Mouse (Mus musculus): ENCODE results near the gene Nkapd1.
"Not testable (repeated sequence)": the region's sequence is repeated elsewhere in the genome, so short reads cannot be mapped to it uniquely, and the experiment has no call there.

Gene Nkapd1

DNA sequence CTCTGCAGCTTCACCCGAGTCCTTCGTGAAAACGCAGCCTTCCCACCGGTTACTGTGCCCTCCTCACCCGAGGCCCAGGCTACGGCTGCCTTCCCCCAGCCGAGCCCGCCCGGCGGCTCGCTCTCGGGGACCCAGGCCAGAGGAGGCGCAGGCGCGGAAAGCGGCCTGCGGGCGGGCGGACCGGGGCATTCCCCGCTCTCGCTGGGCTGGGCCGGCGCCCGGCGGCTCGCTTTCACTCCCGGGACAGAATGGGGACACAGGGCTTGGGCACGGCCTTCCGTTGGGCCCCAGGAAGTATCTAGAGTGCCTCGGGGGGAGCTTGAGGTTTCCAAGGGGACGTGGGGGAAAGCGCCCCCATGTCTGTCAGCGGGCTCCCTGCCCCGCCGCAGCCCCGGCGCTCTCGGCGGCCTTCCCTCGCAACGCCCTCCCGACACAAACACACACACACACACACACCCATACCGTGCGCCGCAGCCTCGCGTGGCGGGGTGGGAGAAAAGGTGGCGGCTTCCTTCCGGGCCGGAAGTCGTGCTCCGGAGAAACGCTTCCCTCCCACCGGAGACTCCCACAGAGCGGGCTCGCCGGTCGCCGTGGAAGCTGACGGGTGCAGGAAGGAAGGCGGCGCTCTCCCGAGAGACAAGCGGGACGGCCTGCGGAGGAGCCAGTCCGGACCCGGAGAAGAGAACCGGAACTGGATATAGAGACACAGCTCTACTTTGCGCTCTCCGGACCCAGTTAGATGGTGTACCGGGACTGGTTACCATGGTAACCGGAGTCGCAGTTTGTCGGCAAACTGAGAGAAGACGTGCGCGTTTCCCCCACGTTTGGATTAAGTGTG, at the start of gene Nkapd1, which contains the start of gene Pih1d2:
TSS of gene Nkapd1 (minus strand) at position 699 of the 838 bp plus-strand sequence.
TSS of gene Pih1d2 (plus strand) at position 556 of the 838 bp plus-strand sequence.
- CTCF ChIA-PET: interaction anchor here in 2 of 4 experiments (0.5 to 1.0 kb wide), 4 partner anchors 30 to 306 kb away, joined by 3 to 5 read pairs (median 4); partner anchors contain the start of gene Pts (in 1 of the 2)
- POLR2A ChIA-PET: interaction anchor here (0.6 to 2.8 kb wide), 34 partner anchors 9 to 1487 kb away, joined by 3 to 26 read pairs (median 4); partner anchors contain the start of genes Sdhd (in 4 of the 4), Timm8b (in 4 of the 4), Dlat (in 2 of the 4) and Dixdc1 (in 1 of the 4)

- CTCF ChIA-PET: no interaction called here
- POLR2A ChIA-PET: interaction anchor here in 1 of 4 experiments (1.0 kb wide), 1 partner anchor 19 kb away, joined by 3 read pairs; no protein-coding TSS in a partner anchor
Measured at GRCm38 (mm10) chr9:50666442-50666841, 49.2 kb upstream of the Nkapd1 start.

GRCm38 (mm10) chr9:50664826-50665225, 47.6 kb upstream of the Nkapd1 start:
- CTCF ChIA-PET: interaction anchor here in 1 of 4 experiments (0.6 kb wide), 1 partner anchor 72 kb away, joined by 7 read pairs; no protein-coding TSS in a partner anchor
- POLR2A ChIA-PET: interaction anchor here in 1 of 4 experiments (0.6 to 1.1 kb wide), 2 partner anchors 10 to 30 kb away, joined by 3 to 10 read pairs; no protein-coding TSS in a partner anchor

DNA sequence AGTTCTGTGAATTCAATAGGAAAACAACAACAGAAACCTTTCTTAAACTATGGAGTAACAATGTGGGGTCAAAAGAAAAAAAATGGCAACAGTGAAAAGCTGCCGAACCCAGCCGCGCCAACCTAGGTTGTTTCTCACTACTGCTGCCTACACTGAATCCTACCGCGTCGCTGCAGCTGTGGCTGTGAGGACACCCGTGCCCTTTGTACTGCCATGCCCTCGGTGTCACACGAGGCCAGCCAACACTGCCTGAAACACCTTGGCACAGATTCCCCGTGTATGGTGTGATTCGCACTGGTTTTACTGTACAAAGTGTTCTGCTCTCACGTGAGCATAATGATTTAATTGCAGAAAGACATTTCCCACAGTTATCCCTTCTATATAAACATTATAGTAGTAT, 43.2 kb upstream of the Nkapd1 start:
- ChIA-PET CTCF (interaction anchor here in 3 of 4 experiments (0.6 to 0.7 kb wide), 5 partner anchors 12 to 489 kb away, joined by 3 to 6 read pairs (median 3); partner anchors contain the start of genes Sdhd (in 1 of the 3) and Timm8b (in 1 of the 3)), POLR2A (interaction anchor here in 3 of 4 experiments (0.6 to 4.2 kb wide), 8 partner anchors 15 to 107 kb away, joined by 3 to 20 read pairs (median 4); partner anchors contain the start of genes Fdxacb1 (in 2 of the 3), Sdhd (in 2 of the 3), Timm8b (in 2 of the 3) and Dixdc1 (in 1 of the 3))

- ChIA-PET CTCF (interaction anchor here in 1 of 4 experiments (1.2 to 1.3 kb wide), 3 partner anchors 11 to 108 kb away, joined by 3 to 6 read pairs (median 4); partner anchors contain the start of gene Fdxacb1), POLR2A (interaction anchor here in 3 of 4 experiments (0.5 to 4.2 kb wide), 21 partner anchors 9 to 208 kb away, joined by 3 to 20 read pairs (median 4); partner anchors contain the start of genes Fdxacb1 (in 2 of the 3), Sdhd (in 2 of the 3), Timm8b (in 2 of the 3) and 2310030G06Rik (in 1 of the 3))
Measured at GRCm38 (mm10) chr9:50659392-50660217, 42.3 kb upstream of the Nkapd1 start, which contains the start of gene Dlat. Dlat (minus strand) TSS chr9:50659780.

GRCm38 (mm10) chr9:50658941-50659388, 41.7 kb upstream of the Nkapd1 start:
- CTCF ChIA-PET: interaction anchor here in 2 of 4 experiments (0.6 to 1.3 kb wide), 5 partner anchors 8 to 131 kb away, joined by 3 to 6 read pairs (median 4); partner anchors contain the start of genes Fdxacb1 (in 1 of the 2) and Pts (in 1 of the 2)
- POLR2A ChIA-PET: interaction anchor here in 3 of 4 experiments (0.7 to 4.2 kb wide), 17 partner anchors 9 to 207 kb away, joined by 3 to 20 read pairs (median 4); partner anchors contain the start of genes Sdhd (in 3 of the 3), Timm8b (in 3 of the 3), Nkapd1 (in 2 of the 3) and Pih1d2 (in 2 of the 3)

DNA sequence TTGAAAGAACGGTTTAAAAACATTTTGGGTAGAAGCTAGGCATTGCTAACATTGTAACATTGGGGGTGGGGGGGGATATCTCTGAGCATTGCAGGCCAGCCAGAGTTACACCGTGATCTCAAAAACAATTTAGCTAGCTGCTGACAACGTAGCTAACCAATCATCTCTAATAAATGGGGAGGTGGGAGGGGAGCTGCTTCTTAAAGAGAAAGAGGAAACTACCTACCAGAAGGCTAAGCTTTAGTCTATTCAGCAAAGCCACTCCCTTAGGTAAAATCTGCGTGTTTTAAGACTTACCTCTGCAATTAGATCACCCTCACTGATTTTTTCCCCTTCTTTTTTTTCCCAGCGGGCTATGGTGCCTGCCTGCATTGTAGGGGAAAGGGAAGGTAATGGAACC, 41.1 kb upstream of the Nkapd1 start:
- POLR2A ChIA-PET: interaction anchor here in 3 of 4 experiments (0.6 to 4.2 kb wide), 16 partner anchors 8 to 207 kb away, joined by 3 to 20 read pairs (median 4); partner anchors contain the start of genes Nkapd1 (in 2 of the 3), Pih1d2 (in 2 of the 3), Sdhd (in 2 of the 3) and Timm8b (in 2 of the 3)
- CTCF ChIA-PET: interaction anchor here in 2 of 4 experiments (0.6 to 1.3 kb wide), 5 partner anchors 7 to 130 kb away, joined by 3 to 6 read pairs (median 4); partner anchors contain the start of genes Fdxacb1 (in 1 of the 2) and Pts (in 1 of the 2)

GRCm38 (mm10) chr9:50650503-50650902, 33.2 kb upstream of the Nkapd1 start:
- ChIA-PET POLR2A (interaction anchor here in 3 of 4 experiments (0.6 to 4.7 kb wide), 5 partner anchors 8 to 46 kb away, joined by 3 to 19 read pairs (median 3); partner anchors contain the start of genes Dlat (in 2 of the 3), Nkapd1 (in 1 of the 3) and Pih1d2 (in 1 of the 3)), CTCF (interaction anchor here in 2 of 4 experiments (0.7 to 0.8 kb wide), 2 partner anchors 54 to 117 kb away, joined by 3 to 4 read pairs; partner anchors contain the start of gene Fdxacb1 (in 1 of the 2))

DNA sequence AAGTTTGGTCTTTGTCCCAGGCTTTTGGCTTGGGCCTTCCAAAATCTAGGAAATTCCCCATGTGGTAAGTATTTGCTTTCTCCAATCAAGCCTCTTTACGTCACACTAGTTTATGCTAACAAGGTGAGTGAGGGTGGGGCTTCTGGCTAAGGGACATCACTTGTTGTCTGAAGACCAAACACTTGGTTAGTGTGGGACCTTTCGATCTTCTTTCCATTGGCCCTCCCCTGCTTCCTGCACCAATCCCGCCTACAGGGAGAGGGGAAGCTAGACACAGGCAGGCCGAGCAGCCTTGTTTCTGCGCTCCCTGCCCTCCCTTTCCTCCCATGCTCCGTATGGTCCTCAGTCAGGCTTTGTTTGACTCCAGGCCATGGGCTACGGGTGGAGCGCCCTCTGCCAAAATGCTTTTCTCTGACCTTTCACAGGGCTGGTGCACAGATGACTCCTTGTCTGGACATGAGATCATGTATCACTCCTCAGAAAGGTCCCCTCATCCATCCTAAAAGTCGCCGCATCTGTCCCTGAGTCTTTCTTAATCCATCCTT, 29.6 kb upstream of the Nkapd1 start:
- CTCF ChIA-PET: interaction anchor here in 2 of 4 experiments (0.5 to 1.3 kb wide), 5 partner anchors 30 to 1428 kb away, joined by 3 to 4 read pairs (median 3); partner anchors contain the start of genes Nkapd1 (in 1 of the 2), Pih1d2 (in 1 of the 2) and Pts (in 1 of the 2)
- POLR2A ChIA-PET: interaction anchor here (0.6 to 4.7 kb wide), 15 partner anchors 12 to 210 kb away, joined by 3 to 19 read pairs (median 3); partner anchors contain the start of genes Sdhd (in 3 of the 4), Timm8b (in 3 of the 4), Dlat (in 2 of the 4) and 2310030G06Rik (in 1 of the 4)

DNA sequence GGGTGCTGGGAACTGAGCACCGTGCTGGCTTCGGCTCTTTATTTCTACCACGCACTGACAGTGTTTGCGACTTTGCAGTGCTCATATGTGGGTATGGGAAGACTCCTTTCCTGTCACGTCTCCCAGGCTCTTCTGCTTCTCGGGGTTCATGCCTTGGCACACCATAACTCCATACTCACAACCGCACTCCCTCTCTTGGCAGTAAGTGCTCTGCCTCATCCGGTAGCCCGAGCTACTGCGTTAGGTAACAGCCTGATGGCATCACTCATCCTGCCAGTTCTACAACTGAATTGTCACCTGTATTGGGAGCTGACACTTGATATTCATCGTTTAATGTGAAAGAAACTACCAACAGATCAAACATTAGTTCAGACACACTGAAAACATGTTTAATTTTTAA, 17.0 kb upstream of the Nkapd1 start:
- POLR2A ChIA-PET: interaction anchor here in 1 of 4 experiments (0.9 to 1.3 kb wide), 3 partner anchors 25 to 31 kb away, joined by 3 to 4 read pairs (median 3); no protein-coding TSS in a partner anchor
- CTCF ChIA-PET: interaction anchor here in 1 of 4 experiments (1.4 kb wide), 1 partner anchor 182 kb away, joined by 3 read pairs; no protein-coding TSS in a partner anchor

- ChIA-PET CTCF (interaction anchor here in 3 of 4 experiments (0.6 to 1.4 kb wide), 4 partner anchors 65 to 181 kb away, joined by 3 to 5 read pairs (median 4); partner anchors contain the start of gene Pts (in 2 of the 3)), POLR2A (interaction anchor here in 1 of 4 experiments (1.0 to 1.3 kb wide), 4 partner anchors 16 to 29 kb away, joined by 3 to 5 read pairs (median 3); partner anchors contain the start of genes Nkapd1, Pih1d2, Sdhd and Timm8b)
Measured at GRCm38 (mm10) chr9:50633059-50633458, 15.8 kb upstream of the Nkapd1 start.

DNA sequence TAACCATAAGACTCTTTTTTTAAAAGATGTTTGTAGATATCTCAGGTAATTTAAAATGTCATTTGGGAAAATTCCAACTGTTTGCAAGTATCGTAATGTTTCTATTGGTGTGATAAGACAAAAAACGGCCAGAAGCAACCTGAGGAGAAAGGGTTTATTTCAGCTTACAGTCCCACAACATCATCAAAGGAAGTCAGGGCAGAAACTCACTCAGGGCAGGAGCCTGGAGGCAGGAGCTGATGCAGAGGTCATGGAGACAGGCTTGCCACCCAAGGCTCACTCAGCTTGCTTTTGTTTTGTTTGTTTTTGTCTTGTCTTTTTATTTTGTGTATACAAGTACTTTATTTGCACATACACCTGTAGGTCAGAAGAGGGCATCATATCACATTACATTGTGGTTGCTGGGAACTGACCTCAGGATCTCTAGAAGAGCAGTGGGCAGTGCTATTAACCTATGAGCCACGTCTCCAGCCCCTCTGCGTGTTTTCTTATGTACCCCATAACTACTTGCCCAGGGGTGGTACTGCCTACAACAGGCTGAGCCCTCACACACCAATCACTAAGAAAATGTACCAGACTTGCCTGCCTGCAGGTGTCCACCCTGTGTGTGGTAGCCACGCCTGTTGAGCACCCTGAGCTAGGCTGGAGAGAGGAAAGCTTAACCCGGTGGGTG, 14.9 kb upstream of the Nkapd1 start:
- ChIA-PET POLR2A (interaction anchor here in 2 of 4 experiments (0.7 to 1.2 kb wide), 4 partner anchors 15 to 19 kb away, joined by 3 to 5 read pairs (median 4); partner anchors contain the start of genes Nkapd1 (in 2 of the 2) and Pih1d2 (in 2 of the 2)), CTCF (interaction anchor here in 2 of 4 experiments (0.7 to 1.2 kb wide), 3 partner anchors 13 to 104 kb away, joined by 3 to 4 read pairs (median 4); partner anchors contain the start of gene Pts (in 2 of the 2))

- POLR2A ChIA-PET: not testable (repeated sequence)
Measured at GRCm38 (mm10) chr9:50630903-50631302, 13.6 kb upstream of the Nkapd1 start.

GRCm38 (mm10) chr9:50617794-50618330, 598 bp upstream of the Nkapd1 start:
- POLR2A ChIA-PET: interaction anchor here in 3 of 4 experiments (0.6 to 2.8 kb wide), 20 partner anchors 10 to 1132 kb away, joined by 3 to 26 read pairs (median 4); partner anchors contain the start of genes Sdhd (in 3 of the 3), Timm8b (in 3 of the 3), Dlat (in 1 of the 3) and Ttc12 (in 1 of the 3)

More at GRCm38 (mm10) chr9:50630903-50631302, 13.6 kb upstream of the Nkapd1 start:
- CTCF ChIA-PET: not testable (repeated sequence)

GRCm38 (mm10) chr9:50616161-50616560, 1.1 kb downstream of the Nkapd1 start:
- CTCF ChIA-PET: interaction anchor here in 1 of 4 experiments (1.0 kb wide), 1 partner anchor 31 kb away, joined by 3 read pairs; no protein-coding TSS in a partner anchor
- POLR2A ChIA-PET: interaction anchor here in 2 of 4 experiments (0.7 to 2.8 kb wide), 13 partner anchors 8 to 123 kb away, joined by 3 to 26 read pairs (median 5); partner anchors contain the start of genes Dlat (in 2 of the 2), Sdhd (in 2 of the 2), Timm8b (in 2 of the 2) and Dixdc1 (in 1 of the 2)

More at GRCm38 (mm10) chr9:50617794-50618330, 598 bp upstream of the Nkapd1 start:
- CTCF ChIA-PET: no interaction called here

Measured in embryonic stem cell, embryonic (primary cell).